Comparison of ENCODE assay signal across 13 mouse cellular contexts in the genomic region with DNA sequence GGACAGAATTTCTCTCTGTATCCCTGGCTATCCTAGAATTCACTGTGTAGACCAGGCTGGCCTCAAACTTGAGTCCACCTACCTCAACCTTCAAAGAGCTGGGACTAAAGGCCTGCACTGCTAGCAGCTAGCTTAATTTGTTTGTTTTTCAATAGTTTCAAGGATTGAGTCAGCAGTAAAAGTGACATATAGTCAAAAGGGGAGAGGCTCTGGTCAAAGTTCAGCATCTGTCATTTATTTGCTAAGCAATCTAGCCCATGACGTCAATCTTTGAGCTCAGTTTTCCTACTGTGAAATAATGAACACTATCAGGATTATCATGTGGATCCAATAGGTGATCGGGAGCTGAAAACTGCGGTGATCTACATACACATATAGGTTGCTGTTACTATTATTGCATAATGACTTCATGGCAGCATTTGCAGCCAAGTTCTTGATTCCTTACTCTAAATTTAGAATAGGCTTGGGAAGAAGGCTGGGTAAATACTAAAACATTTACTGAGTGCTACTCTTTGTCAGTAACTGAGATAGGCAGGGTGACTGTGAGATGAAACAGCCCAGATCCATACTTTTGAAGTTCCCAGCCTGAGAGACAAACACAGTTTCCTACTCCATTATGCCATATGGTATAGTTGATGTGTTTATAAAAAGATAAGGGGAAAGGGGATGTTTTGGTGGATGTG. TPM values are rescaled to one million over a fixed set of nuclear protein-coding genes. Genes with fewer than 3 reads are reported as not detected.
A peak's percentile ranks its signal among the peaks of the same experiment; 100 is the strongest.
DNase-seq lines count a peak whose midpoint lies in the region; ATAC-seq and TF ChIP-seq lines count a peak whose summit lies in the region.
"Had no signal": no experiment of that assay in that cellular context is flagged by ENCODE, and none has a peak within 500 bp of the region (broad histone marks: within the 10 kb centered on the region; RNA-seq: fewer than 3 reads in every experiment).

No protein-coding gene starts in this region.

- 78% methylated on average over 3 of the region's 3 CpGs for WGBS in kidney, adult 2 months
- 70% methylated on average over 3 of the region's 3 CpGs for WGBS in kidney, embryonic 15.5 days
- WGBS in heart, embryonic 10.5 days, result 35% methylated on average over 3 of the region's 3 CpGs
- 31% methylated on average over 3 of the region's 3 CpGs for WGBS in intestine, postnatal 0 days
- 81% methylated on average over 3 of the region's 3 CpGs for WGBS in hindbrain, embryonic 13.5 days

- H3K9ac ChIP-seq in kidney, embryonic 15.5 days, result no peak overlapping the region
- no peak overlapping the region for H3K9ac ChIP-seq in intestine, postnatal 0 days (ENCODE audit: low read depth, low read length)
- H3K9ac ChIP-seq in hindbrain, embryonic 13.5 days, result no peak overlapping the region
- H3K9ac ChIP-seq: embryonic facial prominence, embryonic 15.5 days had no signal

- H3K4me2 ChIP-seq in kidney, embryonic 15.5 days, result no peak overlapping the region
- no peak overlapping the region for H3K4me2 ChIP-seq in intestine, postnatal 0 days (replicated peaks; ENCODE audit: low read depth)
- H3K4me2 ChIP-seq in hindbrain, embryonic 13.5 days, result no peak overlapping the region
- H3K4me2 ChIP-seq: embryonic facial prominence, embryonic 15.5 days had no signal

- H3K36me3 ChIP-seq in kidney, adult 2 months (ENCODE audit: control insufficient read depth, insufficient read depth, low read length), result no peaks in the 10 kb centered on the region
- no peaks in the 10 kb centered on the region for H3K36me3 ChIP-seq in kidney, embryonic 15.5 days
- no peaks in the 10 kb centered on the region for H3K36me3 ChIP-seq in heart, embryonic 10.5 days
- H3K36me3 ChIP-seq in intestine, postnatal 0 days (ENCODE audit: control insufficient read depth, insufficient read depth), result no peaks in the 10 kb centered on the region
- no peaks in the 10 kb centered on the region for H3K36me3 ChIP-seq in hindbrain, embryonic 13.5 days
- H3K36me3 ChIP-seq: embryonic facial prominence, embryonic 15.5 days had no signal

- no peak for TF ChIP-seq POLR2A in kidney, adult 2 months (IDR thresholded peaks at IDR 0.05; ENCODE audit: low read depth, low read length)

- no peak overlapping the region for H3K27ac ChIP-seq in kidney, adult 2 months (ENCODE audit: insufficient read depth, low read depth, low read length)
- H3K27ac ChIP-seq in kidney, embryonic 15.5 days, result no peak overlapping the region
- H3K27ac ChIP-seq in heart, embryonic 10.5 days, result peak overlapping the region; percentile 75; the same call in 1 of the 2 replicates
- H3K27ac ChIP-seq in intestine, postnatal 0 days (ENCODE audit: low read depth, low read length), result peak overlapping the region; percentile 57; the same call in 1 of the 2 replicates
- no peak overlapping the region for H3K27ac ChIP-seq in hindbrain, embryonic 13.5 days
- H3K27ac ChIP-seq: embryonic facial prominence, embryonic 15.5 days; hindbrain, postnatal 0 days had no signal

- ATAC-seq in kidney, embryonic 15.5 days (replicated peaks; ENCODE audit: low FRiP score), result no peak
- ATAC-seq in intestine, postnatal 0 days, result peak; percentile 78
- no peak for ATAC-seq in hindbrain, embryonic 13.5 days (ENCODE audit: low FRiP score)
- ATAC-seq in CD4-positive, CD25-positive, alpha-beta regulatory T cell, adult 4 months, result no peak
- ATAC-seq: forebrain, embryonic 14.5 days; hindbrain, postnatal 0 days had no signal

- H3K27me3 ChIP-seq in kidney, adult 2 months (replicated peaks; ENCODE audit: control insufficient read depth, insufficient read depth, low read length), result no peaks in the 10 kb centered on the region
- H3K27me3 ChIP-seq in kidney, embryonic 15.5 days, result no peaks in the 10 kb centered on the region
- no peaks in the 10 kb centered on the region for H3K27me3 ChIP-seq in heart, embryonic 10.5 days (ENCODE audit: insufficient read depth, poor library complexity, severe bottlenecking)
- no peaks in the 10 kb centered on the region for H3K27me3 ChIP-seq in intestine, postnatal 0 days (replicated peaks; ENCODE audit: control insufficient read depth, insufficient read depth, low read length)
- H3K27me3 ChIP-seq in hindbrain, embryonic 13.5 days, result no peaks in the 10 kb centered on the region
- H3K27me3 ChIP-seq: CH12.LX; embryonic facial prominence, embryonic 15.5 days had no signal

- no peaks in the 10 kb centered on the region for H3K9me3 ChIP-seq in kidney, embryonic 15.5 days (replicated peaks)
- H3K9me3 ChIP-seq in heart, embryonic 10.5 days, result no peaks in the 10 kb centered on the region
- H3K9me3 ChIP-seq in intestine, postnatal 0 days (ENCODE audit: control insufficient read depth), result no peaks in the 10 kb centered on the region
- no peaks in the 10 kb centered on the region for H3K9me3 ChIP-seq in hindbrain, embryonic 13.5 days
- H3K9me3 ChIP-seq: embryonic facial prominence, embryonic 15.5 days had no signal

- DNase-seq in kidney, adult 2 months, result peak; percentile 39
- peak; percentile 52 for DNase-seq in NIH3T3 (ENCODE audit: low read depth)
- DNase-seq in heart, embryonic 10.5 days (ENCODE audit: low spot score), result no peak
- DNase-seq: adrenal gland, adult 8-10 months; thymus, postnatal 25 days had no signal

- peaks cover 24% of the 10 kb centered on the region for H3K4me1 ChIP-seq in kidney, adult 2 months (ENCODE audit: control insufficient read depth, insufficient read depth, low read length)
- H3K4me1 ChIP-seq in kidney, embryonic 15.5 days, result peaks cover 21% of the 10 kb centered on the region
- H3K4me1 ChIP-seq in heart, embryonic 10.5 days, result peaks cover 40% of the 10 kb centered on the region
- H3K4me1 ChIP-seq in intestine, postnatal 0 days (replicated peaks; ENCODE audit: control insufficient read depth, insufficient read depth, low read length), result 0 out of 2 replicates have a peak, but pooled peaks cover 11% of the 10 kb centered on the region
- H3K4me1 ChIP-seq in hindbrain, embryonic 13.5 days (replicated peaks), result no peaks in the 10 kb centered on the region
- H3K4me1 ChIP-seq: embryonic facial prominence, embryonic 15.5 days had no signal

- no peak overlapping the region for H3K4me3 ChIP-seq in kidney, adult 2 months (ENCODE audit: insufficient read depth, low read depth, low read length)
- no peak overlapping the region for H3K4me3 ChIP-seq in kidney, embryonic 15.5 days (replicated peaks)
- no peak overlapping the region for H3K4me3 ChIP-seq in heart, embryonic 10.5 days
- H3K4me3 ChIP-seq in intestine, postnatal 0 days (ENCODE audit: low read depth, low read length), result no peak overlapping the region
- H3K4me3 ChIP-seq in hindbrain, embryonic 13.5 days, result no peak overlapping the region
- H3K4me3 ChIP-seq: embryonic facial prominence, embryonic 15.5 days had no signal

- no peak for TF ChIP-seq CTCF in kidney, adult 2 months (conservative IDR thresholded peaks at IDR 0.05; ENCODE audit: insufficient read depth, insufficient read length, low read depth, low read length)
- no peak for TF ChIP-seq CTCF in intestine, postnatal 0 days (IDR thresholded peaks at IDR 0.05; ENCODE audit: low read depth)

RNA-seq across cellular contexts. Expression of a gene that starts 54.9 kb away (rescaled TPM):
- 37.1 and 37.4 TPM in 2 replicates for polyA plus RNA-seq in kidney, adult 2 months (2012; rRNA removed)
- 125 and 131 TPM in 2 replicates for polyA plus RNA-seq in kidney, embryonic 15.5 days (2015; fragmentation: Nextera tagmentation; extraction: Ambion mirVana)
- 93.9 and 98.6 TPM in 2 replicates for polyA plus RNA-seq in heart, embryonic 10.5 days (2016; fragmentation: Nextera tagmentation; extraction: Ambion mirVana)
- polyA plus RNA-seq in intestine, postnatal 0 days (2015; fragmentation: Nextera tagmentation; extraction: Ambion mirVana), result 137 and 140 TPM in 2 replicates
- polyA plus RNA-seq in hindbrain, embryonic 13.5 days (2015; fragmentation: Nextera tagmentation; extraction: Ambion mirVana), result 91.4 and 93.4 TPM in 2 replicates
- 100 to 1,000 TPM; 108 to 135 TPM for polyA plus RNA-seq in CD4-positive, CD25-positive, alpha-beta regulatory T cell, adult 4 months (2017; shearing (Covaris generic))

Comparison
In these comparisons a context has a peak if more than half of its experiments do, and no peak if none do; other contexts are left out.
1. H3K27ac ChIP-seq: peak in heart, embryonic 10.5 days (single experiment) and intestine, postnatal 0 days (single experiment); none in kidney, adult 2 months (single experiment), kidney, embryonic 15.5 days (single experiment) and hindbrain, embryonic 13.5 days (single experiment).